Mouse (Mus musculus): ENCODE measurements at regions not wholly inside any gene's neighbourhood (a gene's known extent, or its start where the extent isn't known, plus 50 kb on each side); places are given as distances from the start of the nearest gene placed in this dataset.

DNA sequence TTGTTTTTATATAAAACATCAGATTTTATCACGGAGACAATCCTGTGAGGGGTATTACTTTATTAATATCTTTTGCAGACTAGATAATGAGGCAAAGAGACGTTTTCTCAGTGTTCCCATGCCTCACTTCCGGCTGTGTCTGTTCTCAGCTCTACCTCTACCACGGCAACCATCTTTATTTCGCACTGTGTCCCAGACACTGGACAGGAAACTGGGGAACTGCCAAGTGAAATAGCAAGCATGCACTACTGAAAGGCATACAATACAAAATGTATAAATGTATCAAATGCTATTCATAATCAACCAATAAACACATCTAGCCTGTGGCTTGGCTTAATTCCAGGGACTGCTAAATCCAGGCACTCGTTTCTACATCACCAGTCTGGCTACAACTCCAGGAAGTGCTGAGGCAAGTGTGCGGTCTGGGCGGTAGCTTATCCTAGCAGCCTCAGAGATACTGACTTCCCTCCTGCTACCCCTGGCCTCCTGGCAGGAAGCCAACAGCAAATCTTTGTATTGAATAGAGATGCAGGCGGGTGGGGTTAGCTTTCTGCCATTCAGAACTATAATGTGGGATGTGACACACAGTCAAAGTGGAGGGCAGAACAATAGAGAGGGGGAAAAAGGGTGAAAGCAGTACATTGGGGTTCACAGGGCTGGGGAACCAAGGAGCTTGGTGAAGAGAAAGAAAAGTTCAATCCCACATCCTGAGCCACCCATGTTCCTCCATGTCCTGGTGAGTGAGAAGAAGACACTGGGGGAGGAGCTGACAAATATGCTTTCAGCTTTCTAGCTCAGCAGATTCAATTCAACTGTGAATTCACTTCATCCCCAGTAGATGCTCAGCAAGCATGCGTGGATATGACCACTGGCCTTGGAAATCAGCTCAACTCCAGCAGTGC lies 164.0 kb upstream of the F930015N05Rik start (continued):
- TF ChIP-seq ZC3H11A (IDR thresholded peaks at IDR 0.05; ENCODE audit: low read depth, low read length): no peak
- TF ChIP-seq CTCF (IDR thresholded peaks at IDR 0.05 in 2 of 3, conservative IDR thresholded peaks at IDR 0.05 in 1 of 3; ENCODE audit: control insufficient read depth in 1 of 3, insufficient read depth in 1 of 3, low read depth in 2 of 3, low read length in 3 of 3, poor library complexity in 1 of 3, severe bottlenecking in 1 of 3): no peak
- TF ChIP-seq EP300 (IDR thresholded peaks at IDR 0.05; ENCODE audit: low read depth in 1 of 2, low read length in 2 of 2): peak; percentile 88 to 91
- TF ChIP-seq POLR2AphosphoS5 (IDR thresholded peaks at IDR 0.05; ENCODE audit: borderline replicate concordance, low read depth, low read length): no peak
- peak; percentile 84 for TF ChIP-seq ETS1 (IDR thresholded peaks at IDR 0.05; ENCODE audit: low read depth, low read length)
- no peak for TF ChIP-seq MAZ (IDR thresholded peaks at IDR 0.05; ENCODE audit: low read depth, low read length)
- peak; percentile 45; the same call in 1 of the 2 replicates for TF ChIP-seq SIN3A (IDR thresholded peaks at IDR 0.05; ENCODE audit: low read length)
- peak; percentile 77; the same call in 1 of the 2 replicates for TF ChIP-seq GATA1 (IDR thresholded peaks at IDR 0.05; ENCODE audit: low read depth, low read length)
- TF ChIP-seq POLR2AphosphoS2 (IDR thresholded peaks at IDR 0.05; ENCODE audit: low read length): no peak
- no peak for TF ChIP-seq JUND (IDR thresholded peaks at IDR 0.05; ENCODE audit: low read depth, low read length)
- TF ChIP-seq TAL1 (IDR thresholded peaks at IDR 0.05; ENCODE audit: low read length): peak; percentile 62
- TF ChIP-seq SMC3 (IDR thresholded peaks at IDR 0.05; ENCODE audit: low read depth, low read length): 0 out of 2 replicates have a peak, but pooled peaks have one; percentile 7

DNA sequence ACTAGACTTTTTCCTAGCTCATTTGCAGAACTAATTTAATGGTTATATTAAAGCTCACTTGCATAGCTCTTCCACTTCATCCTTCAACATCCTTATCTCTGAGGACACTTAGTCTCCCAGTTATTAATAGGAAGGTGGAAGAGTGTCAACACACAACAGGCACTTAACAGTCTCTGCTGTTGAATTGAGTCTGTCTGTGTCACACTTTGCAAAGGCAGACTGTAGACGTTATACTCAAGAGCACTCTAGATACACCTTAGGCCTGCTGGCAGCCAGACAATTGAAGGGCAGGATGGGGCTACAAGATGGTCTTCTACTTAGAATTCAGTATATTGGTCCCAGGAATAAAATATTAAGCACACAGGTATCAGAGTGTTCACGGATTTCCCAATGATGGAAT lies 172.6 kb upstream of the F930015N05Rik start:
- DNase-seq (ENCODE audit: low read depth, low spot score): no peak
- TF ChIP-seq POLR2AphosphoS5 (IDR thresholded peaks at IDR 0.05; ENCODE audit: borderline replicate concordance, low read depth, low read length) (no peak), UBTF (IDR thresholded peaks at IDR 0.05; ENCODE audit: borderline replicate concordance, insufficient read depth, low read depth, low read length) (no peak), MAX (IDR thresholded peaks at IDR 0.05; ENCODE audit: low read length) (no peak), KAT2A (conservative IDR thresholded peaks at IDR 0.05; ENCODE audit: low read depth, low read length) (no peak), ZNF384 (IDR thresholded peaks at IDR 0.05; ENCODE audit: low read depth, low read length) (no peak), CHD1 (IDR thresholded peaks at IDR 0.05; ENCODE audit: low read depth, low read length) (no peak), ELF1 (IDR thresholded peaks at IDR 0.05; ENCODE audit: low read depth, low read length) (no peak), GABPA (IDR thresholded peaks at IDR 0.05; ENCODE audit: low read depth, low read length) (no peak), TBP (IDR thresholded peaks at IDR 0.05; ENCODE audit: low read depth, low read length) (no peak)

More for the DNA sequence above, 172.6 kb upstream of the F930015N05Rik start:
- Histone ChIP-seq H3K9me3 (replicated peaks; ENCODE audit: insufficient read depth, low read length) (no peaks in the 10 kb centered on the region), H3K79me2 (ENCODE audit: control insufficient read depth, insufficient read depth, low read length, poor library complexity) (no peaks in the 10 kb centered on the region), H3K9ac (ENCODE audit: control insufficient read depth, low read depth, low read length, poor library complexity, severe bottlenecking) (no peak overlapping the region), H3K4me1 (ENCODE audit: control insufficient read depth in 1 of 2, insufficient read depth in 2 of 2, low read length in 2 of 2) (no peaks in the 10 kb centered on the region), H3K27ac (ENCODE audit: control insufficient read depth, low read depth, low read length) (no peak overlapping the region), H3K27me3 (ENCODE audit: control insufficient read depth in 1 of 2, insufficient read depth in 2 of 2, low read length in 2 of 2) (no peaks in the 10 kb centered on the region), H3K4me3 (ENCODE audit: control insufficient read depth in 1 of 2, insufficient read depth in 1 of 2, low read depth in 2 of 2, low read length in 2 of 2) (no peak overlapping the region), H3K36me3 (ENCODE audit: control insufficient read depth in 1 of 2, insufficient read depth in 2 of 2, low read length in 2 of 2) (no peaks in the 10 kb centered on the region)

Measured in MEL (cell line).